Mouse (Mus musculus): ENCODE data around the gene Sox15.

The Sox15 gene

GRCm38 (mm10) chr11:69635471-69635870, 19.6 kb upstream of the Sox15 start:
- DNase-seq (ENCODE audit: low spot score): no peak

GRCm38 (mm10) chr11:69645860-69646259, 9.3 kb upstream of the Sox15 start:
- no peak for DNase-seq (ENCODE audit: low spot score)

- DNase-seq (ENCODE audit: low spot score): no peak
Observed at GRCm38 (mm10) chr11:69653399-69653798, 1.7 kb upstream of the Sox15 start.

- DNase-seq (ENCODE audit: low spot score): no peak
Observed at GRCm38 (mm10) chr11:69654760-69655159, 354 bp upstream of the Sox15 start.

- no peak for DNase-seq (ENCODE audit: low spot score)
Observed at GRCm38 (mm10) chr11:69656065-69656455, 946 bp downstream of the Sox15 start.

- peak; percentile 89 for DNase-seq (ENCODE audit: low spot score)
Observed at GRCm38 (mm10) chr11:69656617-69657461, 1.7 kb downstream of the Sox15 start.

GRCm38 (mm10) chr11:69657462-69657881, 2.4 kb downstream of the Sox15 start:
- DNase-seq (ENCODE audit: low spot score): no peak

- DNase-seq (ENCODE audit: low spot score): peak; percentile 13
Observed at GRCm38 (mm10) chr11:69661221-69661881, 6.2 kb downstream of the Sox15 start.

GRCm38 (mm10) chr11:69662213-69662966, 7.3 kb downstream of the Sox15 start, which contains the start of gene Mpdu1:
TSS of gene Mpdu1 (minus strand) at chr11:69662642.
- DNase-seq (ENCODE audit: low spot score): peak; percentile 98

GRCm38 (mm10) chr11:69662967-69663671, 8.0 kb downstream of the Sox15 start:
- no peak for DNase-seq (ENCODE audit: low spot score)

- no peak for DNase-seq (ENCODE audit: low spot score)
Observed at GRCm38 (mm10) chr11:69663795-69664194, 8.7 kb downstream of the Sox15 start.

GRCm38 (mm10) chr11:69664841-69665240, 9.7 kb downstream of the Sox15 start:
- no peak for DNase-seq (ENCODE audit: low spot score)

- DNase-seq (ENCODE audit: low spot score): no peak
Observed at GRCm38 (mm10) chr11:69665457-69665960, 10.4 kb downstream of the Sox15 start.

GRCm38 (mm10) chr11:69665961-69666664, 11.0 kb downstream of the Sox15 start, which contains the start of gene Cd68:
TSS of gene Cd68 (minus strand) at chr11:69666153.
- peak; percentile 54 for DNase-seq (ENCODE audit: low spot score)

- no peak for DNase-seq (ENCODE audit: low spot score)
Observed at GRCm38 (mm10) chr11:69666665-69667005, 11.5 kb downstream of the Sox15 start.

- DNase-seq (ENCODE audit: low spot score): peak; percentile 96
Observed at GRCm38 (mm10) chr11:69670786-69671725, 15.9 kb downstream of the Sox15 start.

GRCm38 (mm10) chr11:69671726-69672124, 16.6 kb downstream of the Sox15 start:
- DNase-seq (ENCODE audit: low spot score): no peak

- peak; percentile 100 for DNase-seq (ENCODE audit: low spot score)
Observed at GRCm38 (mm10) chr11:69672211-69672706, 17.1 kb downstream of the Sox15 start, which contains the start of gene Eif4a1. TSS of gene Eif4a1 (minus strand) at chr11:69672423.

GRCm38 (mm10) chr11:69679144-69679543, 24.0 kb downstream of the Sox15 start:
- DNase-seq (ENCODE audit: low spot score): no peak

All from embryo, embryonic 10.5 days (tissue).